Mouse (Mus musculus): ENCODE measurements at regions not wholly inside any gene's neighbourhood (a gene's known extent, or its start where the extent isn't known, plus 50 kb on each side); places are given as distances from the start of the nearest gene placed in this dataset.
A peak's percentile ranks its signal among the peaks of the same experiment; 100 is the strongest.

- no peak for DNase-seq (ENCODE audit: low spot score)
- no peaks in the 10 kb centered on the region for H3K9me3 ChIP-seq (replicated peaks)
- H3K27me3 ChIP-seq (ENCODE audit: low read depth, poor library complexity, severe bottlenecking): no peaks in the 10 kb centered on the region
- 43% methylated on average over 4 of the region's 4 CpGs for WGBS
- H3K27ac ChIP-seq: no peak overlapping the region
- H3K36me3 ChIP-seq: no peaks in the 10 kb centered on the region
- H3K4me3 ChIP-seq: no peak overlapping the region
- H3K4me1 ChIP-seq: 0 out of 2 replicates have a peak, but pooled peaks cover 2% of the 10 kb centered on the region
Measured at GRCm38 (mm10) chr16:85259838-85260237, 86.3 kb upstream of the App start.

- Histone ChIP-seq H3K27me3 (ENCODE audit: low read depth, poor library complexity, severe bottlenecking) (no peaks in the 10 kb centered on the region), H3K36me3 (no peaks in the 10 kb centered on the region), H3K4me1 (peaks cover 7% of the 10 kb centered on the region), H3K9me3 (replicated peaks) (no peaks in the 10 kb centered on the region), H3K27ac (no peak overlapping the region), H3K4me3 (no peak overlapping the region)
- no peak for DNase-seq (ENCODE audit: low spot score)
- WGBS: 92% methylated on average over 1 of the region's 1 CpGs
Measured at GRCm38 (mm10) chr16:85247301-85247700, 73.7 kb upstream of the App start.

DNA sequence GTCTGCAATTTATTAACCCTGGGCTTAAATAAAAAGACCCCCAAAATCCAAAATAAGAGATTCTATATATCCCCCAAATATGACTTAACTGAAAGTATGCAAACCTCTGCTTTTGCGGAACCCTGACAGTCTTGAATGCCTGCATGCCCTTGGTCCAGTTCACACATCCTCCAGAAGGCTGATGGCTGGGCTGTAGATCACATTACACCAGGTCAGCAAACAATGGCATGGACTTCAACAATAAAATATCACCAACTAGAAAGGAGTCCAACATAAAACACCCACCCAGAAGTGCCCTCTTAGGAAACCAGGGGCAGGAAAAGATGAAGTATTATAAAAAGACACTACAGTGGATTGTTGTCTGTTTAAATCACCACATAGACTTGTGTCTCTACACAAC is 59.5 kb upstream of the App start:
- no peak overlapping the region for H3K4me3 ChIP-seq
- 91% methylated on average over 1 of the region's 1 CpGs for WGBS
- H3K27me3 ChIP-seq (ENCODE audit: low read depth, poor library complexity, severe bottlenecking): no peaks in the 10 kb centered on the region
- no peak overlapping the region for H3K27ac ChIP-seq
- no peaks in the 10 kb centered on the region for H3K36me3 ChIP-seq
- H3K4me1 ChIP-seq: peaks cover 17% of the 10 kb centered on the region
- DNase-seq (ENCODE audit: low spot score): no peak
- no peaks in the 10 kb centered on the region for H3K9me3 ChIP-seq (replicated peaks)

DNA sequence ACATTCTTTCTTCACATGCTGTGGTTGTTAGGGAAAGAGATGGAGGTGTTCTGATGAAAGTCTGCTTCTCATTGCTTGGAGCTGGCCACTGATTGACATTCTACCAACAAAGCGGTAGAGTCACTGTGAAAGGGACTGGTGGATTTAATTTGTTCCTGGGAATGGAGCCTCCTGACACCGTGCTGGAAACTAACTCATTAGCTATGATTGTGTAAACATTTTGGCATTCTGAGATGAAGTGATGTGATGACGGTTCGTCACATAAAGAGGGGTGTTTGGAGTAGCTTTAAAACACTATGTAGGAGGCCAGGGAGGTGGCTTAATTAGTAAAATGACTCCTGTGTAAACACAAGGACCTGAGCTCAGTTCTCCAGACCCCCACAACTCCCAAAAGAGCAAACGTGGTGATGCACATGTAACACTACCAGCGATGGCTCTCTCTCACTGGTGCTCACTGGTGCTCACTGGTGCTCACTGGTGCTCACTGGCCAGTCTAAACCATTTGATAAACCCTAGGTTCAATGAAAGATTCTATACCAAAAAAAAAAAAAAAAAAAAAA is 58.4 kb upstream of the App start:
- Histone ChIP-seq H3K4me3 (no peak overlapping the region), H3K27ac (peak overlapping the region; percentile 40; the same call in 1 of the 2 replicates), H3K4me1 (peaks cover 17% of the 10 kb centered on the region), H3K36me3 (no peaks in the 10 kb centered on the region), H3K27me3 (ENCODE audit: low read depth, poor library complexity, severe bottlenecking) (no peaks in the 10 kb centered on the region), H3K9me3 (replicated peaks) (no peaks in the 10 kb centered on the region)
- DNase-seq (ENCODE audit: low spot score): no peak
- 38% methylated on average over 6 of the region's 6 CpGs for WGBS

GRCm38 (mm10) chr16:85231330-85231729 is 57.8 kb upstream of the App start:
- WGBS: 66% methylated on average over 2 of the region's 2 CpGs
- H3K27ac ChIP-seq: 0 out of 2 replicates have a peak overlapping the region, but pooled peaks have one; percentile 40
- DNase-seq (ENCODE audit: low spot score): no peak

DNA sequence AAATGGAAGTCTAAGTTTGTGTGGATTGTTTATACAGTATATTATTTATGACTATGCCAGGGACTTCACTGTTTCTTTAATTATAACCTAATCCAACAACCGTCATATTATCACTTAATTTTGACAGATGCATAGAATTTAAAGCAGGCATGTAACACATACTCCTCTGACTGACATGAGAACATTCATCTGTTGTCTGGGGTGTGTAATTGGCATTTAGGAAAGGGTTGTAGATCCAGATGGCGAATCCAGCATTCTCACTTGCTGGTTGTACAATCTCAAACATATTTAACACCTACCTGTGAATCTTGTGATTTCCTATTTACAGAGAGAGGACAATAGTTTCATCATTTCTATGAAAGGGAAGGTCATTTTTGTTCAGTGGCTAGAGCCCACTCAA is 50.8 kb upstream of the App start:
- no peak overlapping the region for H3K4me3 ChIP-seq
- peaks cover 14% of the 10 kb centered on the region for H3K4me1 ChIP-seq
- H3K9me3 ChIP-seq (replicated peaks): no peaks in the 10 kb centered on the region
- no peaks in the 10 kb centered on the region for H3K36me3 ChIP-seq
- no peak for DNase-seq (ENCODE audit: low spot score)
- H3K27ac ChIP-seq: no peak overlapping the region
- WGBS: 91% methylated on average over 2 of the region's 2 CpGs
- no peaks in the 10 kb centered on the region for H3K27me3 ChIP-seq (ENCODE audit: low read depth, poor library complexity, severe bottlenecking)

More at GRCm38 (mm10) chr16:85231330-85231729, 57.8 kb upstream of the App start:
- Histone ChIP-seq H3K9me3 (replicated peaks) (no peaks in the 10 kb centered on the region), H3K36me3 (no peaks in the 10 kb centered on the region), H3K4me3 (no peak overlapping the region), H3K27me3 (ENCODE audit: low read depth, poor library complexity, severe bottlenecking) (no peaks in the 10 kb centered on the region), H3K4me1 (peaks cover 17% of the 10 kb centered on the region)
